Mouse (Mus musculus) layer of hippocampus, adult 11-12 months (tissue): ENCODE measurements around the gene Clcn5.

Source experiments
- DNase-seq: peaks from one replicate; pipeline ENCODE4 v3.0.0; 2022; ENCODE audit warnings: low spot score

The Clcn5 gene

DNA sequence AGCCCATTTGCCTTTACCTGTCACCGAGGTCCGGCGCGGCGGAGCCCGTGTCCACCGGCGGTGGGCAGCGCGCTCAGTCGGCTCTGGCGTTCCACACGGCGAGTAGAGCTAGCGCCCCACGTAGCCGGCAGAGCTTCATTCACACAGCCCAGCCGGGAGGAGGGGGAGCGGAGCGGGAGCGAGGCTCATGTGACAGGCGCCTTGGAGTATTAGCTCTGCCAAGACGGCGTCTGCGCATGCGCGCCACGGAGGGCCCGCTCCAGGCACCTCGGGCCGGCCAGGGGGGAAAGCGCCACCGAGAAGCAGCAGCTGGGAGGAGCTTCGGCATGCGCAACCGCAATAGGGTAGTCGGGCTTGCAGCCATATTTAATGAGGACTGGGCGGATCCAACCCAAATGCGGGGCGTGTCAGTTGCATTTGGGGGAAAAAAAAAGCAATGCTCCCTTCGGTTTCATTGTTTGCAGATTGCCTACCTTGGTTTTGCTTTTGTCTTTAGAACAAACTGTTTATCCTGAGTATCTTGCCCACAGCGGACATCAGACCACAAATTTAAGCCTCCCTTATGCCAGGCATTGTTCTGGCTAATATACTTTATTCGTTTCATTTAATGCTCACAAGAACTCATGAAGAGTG is at the start of gene Clcn5:
Gene Clcn5, minus strand, starts transcription at position 270 of the 633 bp plus-strand sequence.
- peak; percentile 96 for DNase-seq

- DNase-seq, result no peak
These were observed 6.3 kb upstream of the Clcn5 start for GRCm38 (mm10) chrX:7325455-7325854.

GRCm38 (mm10) chrX:7322288-7322687 is 3.1 kb upstream of the Clcn5 start:
- DNase-seq, result peak; percentile 54

- no peak for DNase-seq
These were observed 1.4 kb upstream of the Clcn5 start for GRCm38 (mm10) chrX:7320571-7320970.

- no peak for DNase-seq
These were observed 570 bp downstream of the Clcn5 start for GRCm38 (mm10) chrX:7318551-7319025.

- peak; percentile 16 for DNase-seq
These were observed 4.0 kb downstream of the Clcn5 start for GRCm38 (mm10) chrX:7315115-7315514.

GRCm38 (mm10) chrX:7314645-7315044 is 4.5 kb downstream of the Clcn5 start:
- no peak for DNase-seq

DNA sequence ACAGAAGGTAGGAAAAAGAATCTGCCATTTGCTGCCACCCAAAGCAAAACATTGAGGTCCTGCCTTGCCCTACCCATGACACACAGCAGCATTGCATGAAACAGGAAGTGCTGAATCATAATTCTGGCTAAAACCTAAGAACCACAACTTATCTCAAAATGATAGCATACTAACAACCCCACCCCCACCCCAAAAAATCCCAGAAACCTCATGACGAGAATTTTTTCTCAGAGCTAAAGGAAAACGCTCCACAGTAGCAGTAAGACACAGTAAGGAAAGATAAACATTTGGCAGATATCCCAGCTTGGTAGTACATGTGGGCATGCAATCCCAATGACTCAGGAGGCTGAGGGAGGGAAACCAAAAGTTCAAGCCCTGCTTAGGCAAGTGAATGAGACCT is 10.9 kb downstream of the Clcn5 start:
- DNase-seq, result no peak

DNA sequence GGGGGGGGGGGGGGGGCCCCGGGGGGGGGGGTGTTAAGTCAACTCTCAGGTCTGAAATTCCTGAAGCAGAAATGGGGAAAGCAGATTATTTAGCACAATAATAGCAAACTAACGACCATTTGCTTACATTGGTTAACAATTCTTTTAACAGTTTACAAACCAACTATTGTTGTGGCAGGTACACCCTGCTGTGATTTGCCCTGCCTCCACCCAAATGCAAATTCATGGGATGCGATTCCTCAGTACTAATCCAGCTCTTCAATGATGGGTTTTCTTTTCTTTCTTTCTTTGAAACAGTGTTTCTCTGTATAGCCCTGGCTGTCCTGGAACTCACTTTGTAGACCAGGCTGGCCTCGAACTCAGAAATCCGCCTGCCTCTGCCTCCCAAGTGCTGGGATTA is 12.3 kb downstream of the Clcn5 start:
- no peak for DNase-seq

- DNase-seq, result no peak
These were observed 26.2 kb downstream of the Clcn5 start for GRCm38 (mm10) chrX:7292981-7293380.

- no peak for DNase-seq
These were observed 26.9 kb downstream of the Clcn5 start for GRCm38 (mm10) chrX:7292151-7292768.

GRCm38 (mm10) chrX:7288976-7289375 is 30.2 kb downstream of the Clcn5 start:
- no peak for DNase-seq

DNA sequence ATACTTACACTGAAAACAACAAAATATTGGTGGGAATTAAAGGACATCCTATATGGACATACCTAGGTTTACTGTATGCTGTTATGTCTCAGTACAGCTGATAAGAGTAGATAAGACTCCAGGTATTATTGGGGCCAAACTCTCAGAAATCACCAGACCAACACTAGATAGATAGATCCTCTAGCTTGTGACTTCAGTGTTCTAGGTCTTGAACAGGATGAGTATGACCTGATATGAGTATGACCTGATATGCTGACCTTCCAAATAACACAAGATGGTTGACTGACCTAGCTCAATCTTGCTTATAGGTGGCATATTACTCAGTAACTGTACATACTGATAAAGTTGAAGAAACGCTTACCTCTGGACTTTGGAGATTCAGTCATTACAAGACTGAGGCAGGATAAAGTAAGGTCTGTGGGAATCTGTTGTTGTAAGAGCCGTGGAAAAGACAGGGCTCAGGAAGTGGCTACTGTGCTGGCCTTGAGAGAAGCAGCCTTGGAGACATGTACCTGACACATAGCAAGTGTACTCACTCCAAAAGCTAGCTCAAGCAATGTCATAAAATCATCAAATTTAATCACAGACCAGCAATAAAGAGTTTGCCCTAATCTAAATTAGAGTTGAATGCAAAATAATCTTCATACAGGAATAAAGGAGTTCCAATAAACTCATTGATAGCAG is 32.0 kb downstream of the Clcn5 start:
- no peak for DNase-seq

DNA sequence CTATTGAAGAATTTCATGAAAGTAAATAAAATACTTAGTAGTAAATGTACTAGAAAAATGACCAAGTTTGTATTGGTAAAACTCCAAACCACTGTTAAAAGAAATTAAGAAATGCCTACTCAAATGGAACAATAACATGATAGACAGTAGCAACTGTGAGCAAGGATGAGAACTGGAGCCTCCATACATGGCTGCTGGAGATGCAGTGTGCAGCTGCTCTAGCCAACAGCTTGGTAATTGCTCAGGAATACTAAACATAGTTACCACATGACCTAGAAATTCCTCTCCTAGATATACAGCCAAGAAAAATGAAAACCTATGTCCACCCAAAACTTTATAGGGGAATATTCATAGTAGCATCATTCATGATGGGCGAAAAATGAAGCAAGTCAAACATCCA is 36.5 kb downstream of the Clcn5 start:
- no peak for DNase-seq

DNA sequence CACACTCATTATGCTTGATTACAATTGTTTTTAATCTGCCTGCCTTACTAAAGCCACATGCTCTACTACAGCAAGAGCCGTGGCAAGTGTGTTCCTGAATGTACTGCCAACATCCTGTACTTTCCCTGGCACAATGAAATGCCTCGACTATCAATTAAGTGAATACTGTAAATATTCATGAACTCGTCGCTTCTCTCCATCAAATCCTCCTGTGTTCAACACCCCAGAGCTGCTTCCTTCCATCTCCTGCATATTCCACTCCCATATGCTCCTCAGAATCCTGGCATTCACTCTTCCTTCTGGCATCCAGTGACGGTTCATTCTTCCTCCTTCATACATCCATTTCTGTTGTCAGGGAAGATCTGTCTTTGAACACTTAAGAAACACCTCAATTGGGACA is 39.4 kb downstream of the Clcn5 start:
- peak; percentile 7 for DNase-seq

DNA sequence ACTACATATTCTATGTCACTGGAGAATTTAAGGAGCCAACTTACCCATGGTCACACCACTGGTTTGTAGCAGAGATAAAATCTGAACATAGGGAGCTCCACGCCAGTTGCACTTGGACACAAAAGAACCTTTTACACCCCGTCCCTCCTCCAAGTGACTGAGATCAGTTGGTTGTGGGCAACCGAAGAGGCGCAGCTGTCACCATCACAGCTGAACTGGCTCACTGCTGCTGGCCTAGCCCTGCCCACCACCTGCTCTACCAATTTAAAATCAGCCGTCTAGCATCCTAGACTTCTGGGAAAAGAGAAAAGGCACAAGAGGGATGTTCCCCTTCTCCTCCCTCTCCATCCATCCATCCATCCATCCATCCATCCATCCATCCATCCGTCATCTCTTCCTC is 42.6 kb downstream of the Clcn5 start:
- DNase-seq, result no peak

GRCm38 (mm10) chrX:7261149-7261548 is 58.0 kb downstream of the Clcn5 start:
- DNase-seq, result no peak

- DNase-seq, result no peak
These were observed 58.6 kb downstream of the Clcn5 start for GRCm38 (mm10) chrX:7260400-7261113.

GRCm38 (mm10) chrX:7259718-7260117 is 59.4 kb downstream of the Clcn5 start:
- no peak for DNase-seq

GRCm38 (mm10) chrX:7256022-7256421 is 63.1 kb downstream of the Clcn5 start:
- no peak for DNase-seq

GRCm38 (mm10) chrX:7204099-7204498 is 115.1 kb downstream of the Clcn5 start:
- no peak for DNase-seq

DNA sequence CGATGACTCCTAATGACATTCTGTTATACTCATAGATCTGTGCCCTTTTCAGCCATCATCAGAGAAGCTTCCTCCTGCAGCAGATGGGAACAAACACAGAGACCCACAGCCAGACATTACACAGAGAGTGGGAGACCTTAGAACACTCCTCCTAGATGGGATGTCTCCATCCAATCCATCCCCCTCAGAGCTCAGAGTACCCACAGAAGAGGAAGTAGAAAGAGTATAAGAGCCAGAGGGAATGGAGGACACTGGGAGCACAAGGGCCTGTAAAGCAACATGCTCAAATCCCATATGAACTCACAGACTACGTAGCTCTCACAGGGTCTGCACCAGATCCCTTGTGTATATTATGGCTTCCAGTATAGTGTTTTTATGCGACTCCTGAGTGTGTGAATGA is 115.6 kb downstream of the Clcn5 start:
- no peak for DNase-seq

DNA sequence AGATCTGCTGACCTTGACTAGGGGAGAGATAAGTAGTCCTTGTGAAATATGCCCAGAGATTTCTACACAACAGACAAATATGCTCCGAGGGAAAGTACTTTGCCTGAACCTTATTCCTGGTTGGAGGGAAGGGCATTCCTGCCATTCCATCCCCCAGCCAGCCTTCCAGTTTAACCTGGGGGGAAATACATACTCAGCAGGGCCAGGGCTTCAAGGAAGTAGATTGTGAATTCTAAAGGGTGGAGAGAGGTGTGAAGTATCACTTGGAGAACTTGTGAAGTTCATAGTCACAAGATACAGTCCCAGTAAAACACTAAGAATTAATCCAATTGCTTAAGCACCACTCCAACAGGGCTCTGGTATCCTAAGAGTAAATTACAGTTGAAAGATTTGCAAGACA is 121.3 kb downstream of the Clcn5 start:
- no peak for DNase-seq
